Mouse (Mus musculus) lung, postnatal 0 days (tissue): ENCODE results near the gene Pkig.

Experiments
- CTCF ChIP-seq: IDR thresholded peaks from 2 replicates; pipeline ENCODE4 v1.5.1; 2016; ENCODE audit warnings: antibody characterized with exemption, mild to moderate bottlenecking
- EP300 ChIP-seq: IDR thresholded peaks from 2 replicates; pipeline ENCODE4 v1.6.1; 2016; ENCODE audit warnings: antibody characterized with exemption, mild to moderate bottlenecking, control low read depth

GRCm38 (mm10) chr2:163613206-163613605 lies 45.0 kb upstream of the Pkig start:
- no peak for TF ChIP-seq CTCF
- TF ChIP-seq EP300: no peak
